Mouse (Mus musculus) heart, postnatal 0 days (tissue): ENCODE measurements around the gene Siae.

Source experiments
- CTCF ChIP-seq: IDR thresholded peaks from 2 replicates; pipeline ENCODE4 v1.5.1; 2016; ENCODE audit warnings: antibody characterized with exemption, control low read depth, low read depth
- EP300 ChIP-seq: IDR thresholded peaks from 2 replicates; pipeline ENCODE4 v1.6.1; 2016; ENCODE audit warnings: antibody characterized with exemption, low read depth

- TF ChIP-seq CTCF, result no peak
- no peak for TF ChIP-seq EP300
These were observed 69.0 kb downstream of the Siae start for GRCm38 (mm10) chr9:37624502-37624901.
